Mouse (Mus musculus): ENCODE results near the gene Iqschfp. TPM values are rescaled to one million over a fixed set of nuclear protein-coding genes. Genes with fewer than 3 reads are reported as not detected.

Gene Iqschfp
- polyA plus RNA-seq, 1 experiment, result not detected

- H3K27ac ChIP-seq (ENCODE audit: control insufficient read depth, insufficient read depth, low read depth, low read length, poor library complexity), result no peak overlapping the region
- TF ChIP-seq POLR2A (IDR thresholded peaks at IDR 0.05; ENCODE audit: borderline replicate concordance, control insufficient read depth, low read depth, low read length) (no peak), CTCF (IDR thresholded peaks at IDR 0.05; ENCODE audit: control insufficient read depth, insufficient read depth, low read length) (no peak)
- H3K4me1 ChIP-seq (ENCODE audit: control insufficient read depth, insufficient read depth, low read length), result no peaks in the 10 kb centered on the region
- 81% methylated on average over 3 of the region's 3 CpGs for WGBS
- H3K4me3 ChIP-seq (replicated peaks; ENCODE audit: control insufficient read depth, low read depth, low read length), result no peak overlapping the region
Observed at GRCm38 (mm10) chr3:68388023-68388422, 496.0 kb downstream of the Iqschfp start.

GRCm38 (mm10) chr3:68393578-68393977 is 501.5 kb downstream of the Iqschfp start:
- Histone ChIP-seq H3K4me1 (ENCODE audit: control insufficient read depth, insufficient read depth, low read length) (no peaks in the 10 kb centered on the region), H3K4me3 (replicated peaks; ENCODE audit: control insufficient read depth, low read depth, low read length) (no peak overlapping the region), H3K27ac (ENCODE audit: control insufficient read depth, insufficient read depth, low read depth, low read length, poor library complexity) (no peak overlapping the region)
- WGBS, result 67% methylated on average over 2 of the region's 2 CpGs
- TF ChIP-seq CTCF (IDR thresholded peaks at IDR 0.05; ENCODE audit: control insufficient read depth, insufficient read depth, low read length), result no peak
- no peak for TF ChIP-seq POLR2A (IDR thresholded peaks at IDR 0.05; ENCODE audit: borderline replicate concordance, control insufficient read depth, low read depth, low read length)

- no peak for TF ChIP-seq CTCF (IDR thresholded peaks at IDR 0.05; ENCODE audit: control insufficient read depth, insufficient read depth, low read length)
- TF ChIP-seq POLR2A (IDR thresholded peaks at IDR 0.05; ENCODE audit: borderline replicate concordance, control insufficient read depth, low read depth, low read length), result no peak
- 78% methylated on average over 3 of the region's 3 CpGs for WGBS
- Histone ChIP-seq H3K4me3 (replicated peaks; ENCODE audit: control insufficient read depth, low read depth, low read length) (no peak overlapping the region), H3K27ac (ENCODE audit: control insufficient read depth, insufficient read depth, low read depth, low read length, poor library complexity) (no peak overlapping the region), H3K4me1 (ENCODE audit: control insufficient read depth, insufficient read depth, low read length) (no peaks in the 10 kb centered on the region)
Observed at GRCm38 (mm10) chr3:68398691-68399090, 506.7 kb downstream of the Iqschfp start.

- H3K27ac ChIP-seq (ENCODE audit: control insufficient read depth, insufficient read depth, low read depth, low read length, poor library complexity), result no peak overlapping the region
- no peak overlapping the region for H3K4me3 ChIP-seq (replicated peaks; ENCODE audit: control insufficient read depth, low read depth, low read length)
- no peaks in the 10 kb centered on the region for H3K4me1 ChIP-seq (ENCODE audit: control insufficient read depth, insufficient read depth, low read length)
- WGBS, result 76% methylated on average over 7 of the region's 7 CpGs
- no peak for TF ChIP-seq CTCF (IDR thresholded peaks at IDR 0.05; ENCODE audit: control insufficient read depth, insufficient read depth, low read length)
- TF ChIP-seq POLR2A (IDR thresholded peaks at IDR 0.05; ENCODE audit: borderline replicate concordance, control insufficient read depth, low read depth, low read length), result no peak
Observed at GRCm38 (mm10) chr3:68400121-68400520, 508.1 kb downstream of the Iqschfp start.

GRCm38 (mm10) chr3:68403343-68403742 is 511.3 kb downstream of the Iqschfp start:
- Histone ChIP-seq H3K4me1 (ENCODE audit: control insufficient read depth, insufficient read depth, low read length) (no peaks in the 10 kb centered on the region), H3K27ac (ENCODE audit: control insufficient read depth, insufficient read depth, low read depth, low read length, poor library complexity) (no peak overlapping the region), H3K4me3 (replicated peaks; ENCODE audit: control insufficient read depth, low read depth, low read length) (no peak overlapping the region)
- TF ChIP-seq CTCF (IDR thresholded peaks at IDR 0.05; ENCODE audit: control insufficient read depth, insufficient read depth, low read length) (no peak), POLR2A (IDR thresholded peaks at IDR 0.05; ENCODE audit: borderline replicate concordance, control insufficient read depth, low read depth, low read length) (no peak)
- WGBS, result 77% methylated on average over 4 of the region's 4 CpGs

GRCm38 (mm10) chr3:68403783-68404217 is 511.8 kb downstream of the Iqschfp start:
- WGBS, result 42% methylated on average over 2 of the region's 2 CpGs
- Histone ChIP-seq H3K4me1 (ENCODE audit: control insufficient read depth, insufficient read depth, low read length) (no peaks in the 10 kb centered on the region), H3K4me3 (replicated peaks; ENCODE audit: control insufficient read depth, low read depth, low read length) (no peak overlapping the region), H3K27ac (ENCODE audit: control insufficient read depth, insufficient read depth, low read depth, low read length, poor library complexity) (no peak overlapping the region)
- TF ChIP-seq CTCF (IDR thresholded peaks at IDR 0.05; ENCODE audit: control insufficient read depth, insufficient read depth, low read length), result no peak
- no peak for TF ChIP-seq POLR2A (IDR thresholded peaks at IDR 0.05; ENCODE audit: borderline replicate concordance, control insufficient read depth, low read depth, low read length)

GRCm38 (mm10) chr3:68405724-68406123 is 513.7 kb downstream of the Iqschfp start:
- TF ChIP-seq CTCF (IDR thresholded peaks at IDR 0.05; ENCODE audit: control insufficient read depth, insufficient read depth, low read length) (no peak), POLR2A (IDR thresholded peaks at IDR 0.05; ENCODE audit: borderline replicate concordance, control insufficient read depth, low read depth, low read length) (no peak)
- WGBS, result 78% methylated on average over 5 of the region's 5 CpGs
- Histone ChIP-seq H3K27ac (ENCODE audit: control insufficient read depth, insufficient read depth, low read depth, low read length, poor library complexity) (no peak overlapping the region), H3K4me1 (ENCODE audit: control insufficient read depth, insufficient read depth, low read length) (no peaks in the 10 kb centered on the region), H3K4me3 (replicated peaks; ENCODE audit: control insufficient read depth, low read depth, low read length) (no peak overlapping the region)

GRCm38 (mm10) chr3:68412262-68412661 is 520.2 kb downstream of the Iqschfp start:
- Histone ChIP-seq H3K27ac (ENCODE audit: control insufficient read depth, insufficient read depth, low read depth, low read length, poor library complexity) (no peak overlapping the region), H3K4me1 (ENCODE audit: control insufficient read depth, insufficient read depth, low read length) (no peaks in the 10 kb centered on the region), H3K4me3 (replicated peaks; ENCODE audit: control insufficient read depth, low read depth, low read length) (no peak overlapping the region)
- WGBS, result 50% methylated on average over 3 of the region's 3 CpGs
- TF ChIP-seq CTCF (IDR thresholded peaks at IDR 0.05; ENCODE audit: control insufficient read depth, insufficient read depth, low read length) (no peak), POLR2A (IDR thresholded peaks at IDR 0.05; ENCODE audit: borderline replicate concordance, control insufficient read depth, low read depth, low read length) (no peak)

- H3K4me1 ChIP-seq (ENCODE audit: control insufficient read depth, insufficient read depth, low read length), result no peaks in the 10 kb centered on the region
- no peak overlapping the region for H3K27ac ChIP-seq (ENCODE audit: control insufficient read depth, insufficient read depth, low read depth, low read length, poor library complexity)
- no peak overlapping the region for H3K4me3 ChIP-seq (replicated peaks; ENCODE audit: control insufficient read depth, low read depth, low read length)
- no peak for TF ChIP-seq POLR2A (IDR thresholded peaks at IDR 0.05; ENCODE audit: borderline replicate concordance, control insufficient read depth, low read depth, low read length)
- no peak for TF ChIP-seq CTCF (IDR thresholded peaks at IDR 0.05; ENCODE audit: control insufficient read depth, insufficient read depth, low read length)
- 77% methylated on average over 4 of the region's 4 CpGs for WGBS
Observed at GRCm38 (mm10) chr3:68419792-68420191, 527.8 kb downstream of the Iqschfp start.
